Mouse (Mus musculus): ENCODE data around the gene Zfp775.

Zfp775 gene

GRCm38 (mm10) chr6:48601271-48602079 is at the start of gene Zfp775:
Gene Zfp775, plus strand, starts transcription at chr6:48602063.
- DNase-seq = peak; percentile 88 to 91

DNA sequence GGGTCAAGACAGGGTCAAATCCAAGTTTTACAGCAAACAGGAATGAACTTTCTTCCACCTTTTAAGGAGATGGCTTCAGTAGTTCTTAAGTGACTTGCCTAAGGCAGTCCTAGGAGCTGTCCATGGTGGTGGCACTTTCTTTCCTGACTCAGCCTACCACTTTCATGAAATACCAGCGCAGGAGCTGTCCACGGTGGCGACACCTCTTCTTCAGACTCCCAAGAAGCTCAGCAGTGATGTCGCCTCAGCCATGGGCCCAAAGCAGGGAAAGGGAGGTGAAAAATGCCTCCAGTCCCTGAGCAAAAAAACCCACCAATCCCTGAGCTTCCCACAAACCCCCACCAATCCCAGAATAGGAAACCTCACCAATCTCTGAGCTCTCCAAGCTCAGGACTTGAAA is 48.9 kb upstream of the Zfp775 start:
- no peak for DNase-seq

- DNase-seq = no peak
Observed at GRCm38 (mm10) chr6:48553819-48554218, 48.0 kb upstream of the Zfp775 start.

GRCm38 (mm10) chr6:48554280-48555103 is 47.4 kb upstream of the Zfp775 start, which contains the start of gene Lrrc61:
Gene Lrrc61, plus strand, starts transcription at chr6:48554796.
- peak; percentile 85 to 88 for DNase-seq

GRCm38 (mm10) chr6:48555104-48555890 is 46.6 kb upstream of the Zfp775 start:
- DNase-seq = no peak

- no peak for DNase-seq
Observed at GRCm38 (mm10) chr6:48555956-48556355, 45.9 kb upstream of the Zfp775 start.

DNA sequence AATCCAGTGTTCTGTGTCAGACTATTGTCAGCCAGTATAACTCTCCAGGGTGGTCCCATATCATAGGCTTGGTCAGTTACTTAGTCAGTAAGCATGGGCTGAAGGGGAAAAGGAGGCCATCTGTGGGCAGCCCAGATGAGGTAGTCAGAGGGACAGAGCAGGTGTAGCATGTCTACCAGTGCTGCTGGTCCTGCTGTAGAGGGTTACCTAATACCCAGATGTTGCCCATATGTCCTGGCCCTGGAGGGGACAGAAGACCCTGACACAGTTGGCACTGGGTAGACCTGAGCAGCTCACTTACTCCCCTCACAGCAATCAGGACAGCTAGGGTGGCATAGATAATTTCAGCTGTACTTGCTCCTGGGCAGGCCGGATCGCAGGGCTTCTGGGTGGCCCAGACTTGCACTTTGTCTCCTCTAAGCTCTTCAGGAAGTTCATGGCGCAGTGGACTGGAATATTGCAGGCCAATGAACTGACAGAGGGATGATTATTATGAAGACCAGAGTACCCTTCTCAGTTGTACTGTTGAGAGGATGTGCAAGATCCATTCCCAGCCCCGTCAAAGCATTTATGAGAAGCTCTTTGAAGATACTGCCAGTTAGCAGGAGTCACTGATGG is 36.1 kb upstream of the Zfp775 start:
- no peak for DNase-seq

GRCm38 (mm10) chr6:48566312-48566711 is 35.6 kb upstream of the Zfp775 start:
- no peak for DNase-seq

DNA sequence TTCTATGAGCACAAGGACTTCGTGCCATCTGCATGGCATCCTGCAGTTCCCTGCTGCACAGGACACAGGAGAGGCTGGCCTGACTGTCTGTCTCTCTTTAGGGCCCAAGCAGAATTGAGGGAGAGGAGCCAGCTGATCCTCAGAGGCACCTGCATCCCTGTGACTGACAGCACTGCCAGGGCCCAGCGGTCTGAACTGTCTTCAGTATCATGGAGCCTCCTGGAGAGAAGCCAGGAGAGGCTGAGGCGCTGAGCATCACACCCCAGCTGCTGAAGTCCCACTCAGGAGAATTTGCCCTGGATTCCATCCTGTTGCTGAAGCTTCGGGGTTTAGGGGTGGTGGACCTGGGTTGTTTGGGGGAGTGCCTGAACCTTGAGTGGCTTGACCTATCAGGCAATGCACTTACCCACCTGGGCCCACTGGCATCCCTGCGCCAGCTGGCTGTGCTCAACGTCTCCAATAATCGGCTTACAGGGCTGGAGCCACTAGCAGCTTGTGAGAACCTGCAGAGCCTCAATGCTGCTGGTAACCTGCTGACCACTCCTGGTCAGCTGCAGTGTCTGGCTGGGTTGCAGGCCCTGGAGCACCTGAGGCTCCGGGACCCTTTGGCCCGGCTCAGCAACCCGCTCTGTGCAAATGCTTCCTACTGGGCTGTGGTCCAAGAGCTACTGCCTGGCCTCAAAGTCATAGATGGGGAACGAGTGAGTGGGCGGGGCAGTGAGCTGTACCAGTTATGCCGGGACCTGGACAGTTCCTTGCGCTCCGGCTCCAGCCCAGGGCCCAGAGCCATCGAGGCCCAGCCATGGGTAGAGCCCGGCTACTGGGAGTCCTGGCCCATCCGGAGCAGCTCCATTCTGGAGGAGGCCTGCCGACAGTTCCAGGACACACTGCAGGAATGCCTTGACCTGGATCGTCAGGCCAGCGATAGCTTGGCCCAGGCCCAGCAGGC is 33.6 kb upstream of the Zfp775 start:
- no peak for DNase-seq

GRCm38 (mm10) chr6:48569065-48569807 is 32.6 kb upstream of the Zfp775 start:
- DNase-seq = no peak

DNA sequence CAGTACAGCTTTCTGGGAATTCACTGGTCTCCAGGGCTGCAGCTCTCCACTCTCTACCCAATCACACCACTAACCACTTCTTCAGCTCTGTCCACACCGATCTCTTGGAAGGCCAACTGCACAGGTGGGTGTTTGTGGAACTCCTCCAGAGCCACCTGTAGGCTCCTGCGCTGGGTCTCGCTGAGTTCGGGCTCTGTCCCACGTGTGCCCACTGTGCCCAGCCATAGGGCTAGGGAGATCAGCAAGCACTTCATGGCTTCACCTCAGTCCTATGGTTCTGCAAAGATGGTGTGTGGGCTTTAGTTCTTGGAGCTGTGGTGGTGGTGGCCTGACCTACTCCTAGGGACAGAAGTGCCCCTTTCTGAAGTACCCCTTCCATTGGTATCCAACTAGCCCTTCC is 29.8 kb upstream of the Zfp775 start:
- DNase-seq = no peak

DNA sequence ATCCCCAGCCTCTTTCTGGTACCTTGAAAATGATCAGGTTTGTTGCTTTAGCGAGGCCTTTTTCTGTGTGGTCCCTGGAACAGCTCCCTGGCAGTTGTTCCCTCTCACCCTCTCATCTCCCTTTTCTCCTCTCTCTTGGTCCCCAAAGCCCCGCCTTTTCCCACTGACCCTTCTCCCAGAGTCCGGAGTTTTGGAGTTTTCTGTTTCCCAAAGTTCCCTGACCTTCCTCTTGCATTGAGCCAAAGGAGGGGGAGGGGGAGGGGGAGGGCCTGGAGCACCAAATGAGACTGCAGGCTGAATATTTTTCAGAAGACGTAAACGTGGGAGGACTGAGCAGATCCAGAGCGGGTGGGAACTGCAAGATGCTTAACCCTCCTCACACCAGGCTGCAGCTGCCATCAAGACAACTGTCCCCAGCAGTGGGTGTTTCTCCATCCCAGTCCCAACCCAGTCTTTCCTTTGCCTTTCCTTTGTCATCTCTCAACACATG is 29.2 kb upstream of the Zfp775 start, which contains the start of gene Rarres2:
Gene Rarres2, minus strand, starts transcription at position 218 of the 490 bp plus-strand sequence.
- no peak for DNase-seq

DNA sequence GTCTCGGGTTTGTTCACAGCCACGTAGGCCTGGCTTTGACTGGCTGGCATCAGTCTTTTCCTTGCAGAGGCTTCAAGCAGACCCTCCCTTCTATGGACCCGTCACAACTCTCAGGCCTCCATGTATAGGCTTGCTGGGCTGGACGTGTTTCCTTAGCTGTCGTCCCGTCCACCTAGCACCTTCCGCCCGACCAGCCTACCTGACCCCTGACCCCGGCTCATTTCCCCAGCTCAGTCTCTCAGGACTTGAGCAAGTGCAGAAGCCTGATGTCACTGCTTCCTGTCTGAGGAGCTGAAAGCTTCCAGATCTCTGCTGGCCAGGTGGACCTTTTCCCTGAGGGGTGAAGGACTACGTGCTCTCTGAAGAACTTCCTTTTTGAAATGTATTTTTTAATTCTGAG is 28.6 kb upstream of the Zfp775 start:
- DNase-seq = no peak

- DNase-seq = no peak
Observed at GRCm38 (mm10) chr6:48573981-48574380, 27.9 kb upstream of the Zfp775 start.

DNA sequence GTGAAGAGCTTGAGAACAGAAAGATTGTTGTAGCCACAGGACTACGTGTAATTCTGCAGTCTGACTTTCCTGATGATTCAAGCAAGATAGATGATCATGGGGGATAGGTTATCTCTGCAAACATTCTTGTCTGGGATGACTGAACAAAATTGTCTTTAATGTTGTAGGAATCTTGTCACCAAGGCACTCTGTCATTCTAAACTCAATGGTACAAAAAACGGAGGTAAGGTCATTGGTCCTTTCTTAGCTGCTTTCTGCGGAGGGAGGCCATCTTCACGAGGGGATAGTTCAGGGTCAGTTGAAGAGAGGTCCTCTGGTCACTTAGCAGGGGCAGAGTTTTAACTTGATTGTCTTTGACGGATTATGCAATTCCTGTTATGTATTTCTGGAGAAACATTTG is 23.1 kb upstream of the Zfp775 start:
- DNase-seq = no peak

DNA sequence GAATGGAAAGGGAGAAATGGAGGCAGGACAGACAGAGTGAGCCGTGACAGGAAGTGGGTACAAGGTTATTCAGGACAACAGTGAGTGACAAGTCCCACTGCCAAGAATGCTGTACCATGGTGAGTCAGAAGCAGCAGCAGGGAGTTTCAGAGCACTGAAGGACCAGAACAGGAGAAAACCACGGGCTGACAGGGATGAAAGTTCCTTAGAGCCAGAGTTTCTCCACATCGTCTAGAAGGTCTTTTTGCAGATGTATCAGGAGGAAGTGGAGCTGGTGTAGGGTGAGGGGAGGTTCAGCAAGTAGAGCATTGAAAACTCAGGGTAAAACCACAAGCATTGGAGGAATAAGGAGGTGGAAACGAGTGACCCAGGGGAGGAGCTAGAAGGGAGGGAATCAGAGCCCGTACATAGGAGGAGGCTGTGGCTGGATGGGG is 22.6 kb upstream of the Zfp775 start:
- no peak for DNase-seq

GRCm38 (mm10) chr6:48581257-48581656 is 20.6 kb upstream of the Zfp775 start:
- DNase-seq = no peak

GRCm38 (mm10) chr6:48582037-48582436 is 19.8 kb upstream of the Zfp775 start:
- no peak for DNase-seq

DNA sequence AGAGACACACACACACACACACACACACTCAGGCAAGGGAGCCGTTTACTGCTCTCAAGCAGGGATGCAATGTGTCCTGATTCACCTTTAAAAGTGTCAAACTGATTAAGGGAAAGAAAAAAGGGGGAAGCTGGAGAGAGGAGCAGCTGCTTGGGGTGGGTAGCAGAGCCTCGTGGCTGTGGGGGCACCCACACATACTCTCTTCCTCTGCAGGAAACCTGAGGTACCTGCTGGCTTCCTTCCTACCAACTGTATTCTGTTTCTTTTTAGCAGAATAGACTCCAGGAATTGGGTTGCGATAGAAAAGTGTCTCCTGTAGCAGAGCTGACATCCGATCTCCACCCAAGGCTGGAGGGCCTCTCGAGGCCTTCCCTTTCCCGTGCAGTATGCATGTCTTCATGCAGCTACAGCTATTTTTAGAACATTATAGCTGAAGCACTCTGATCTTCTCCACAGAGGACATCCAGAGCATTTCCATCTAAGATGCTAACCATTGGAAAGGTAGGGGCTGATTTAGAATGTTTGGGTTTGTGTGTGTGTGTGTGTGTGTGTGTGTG is 12.6 kb upstream of the Zfp775 start, which contains the start of gene Gm45021:
Gene Gm45021, plus strand, starts transcription at position 417 of the 557 bp plus-strand sequence.
- no peak for DNase-seq

Measured in spleen, adult 18-20 months (tissue).